Mouse (Mus musculus) heart, embryonic 14.5 days (tissue): ENCODE measurements around the gene Arhgef18. TPM values are rescaled to one million over a fixed set of nuclear protein-coding genes. Genes with fewer than 3 reads are reported as not detected.

ENCODE experiments used
- ATAC-seq: fragments of 200-750 bp; cut with Nextera tagmentation; 2 replicates; pipeline ENCODE4 v1.8.0; 2017; ENCODE audit warnings: low read depth, moderate TSS enrichment; ENCODE audit not compliant: insufficient number of reproducible peaks, insufficient read depth, low FRiP score
- H3K27ac ChIP-seq, 2 experiments: fragments of 200-500 bp in 1 of 2; fragments of 300-500 bp in 1 of 2; sonication (generic) in 1 of 2; replicated peaks in 1 of 2; 2 replicates each; pipeline ENCODE4 v1.5.1; 2012 to 2014; ENCODE audit warnings: low read depth in 2 of 2, low read length in 2 of 2, control low read depth in 1 of 2, mild to moderate bottlenecking in 1 of 2, mixed read lengths in 1 of 2; ENCODE audit not compliant: control insufficient read depth in 1 of 2, insufficient read depth in 1 of 2
- H3K27me3 ChIP-seq: fragments of 300-500 bp; sonication (generic); 2 replicates; pipeline ENCODE4 v1.6.1; 2014; ENCODE audit warnings: mild to moderate bottlenecking, low read length, control low read depth; ENCODE audit not compliant: control insufficient read depth, insufficient read depth
- H3K36me3 ChIP-seq: fragments of 300-500 bp; sonication (generic); 2 replicates; pipeline ENCODE4 v1.6.1; 2014; ENCODE audit warnings: mild to moderate bottlenecking, control low read depth, low read length, mixed read lengths; ENCODE audit not compliant: control insufficient read depth, insufficient read depth
- H3K4me1 ChIP-seq, 2 experiments: fragments of 200-500 bp in 1 of 2; fragments of 300-500 bp in 1 of 2; sonication (generic) in 1 of 2; 2 replicates each; pipeline ENCODE4 v1.6.1; 2012 to 2014; ENCODE audit warnings: low read length in 2 of 2, control low read depth in 1 of 2, mixed read lengths in 1 of 2; ENCODE audit not compliant: control insufficient read depth in 2 of 2, insufficient read depth in 2 of 2
- H3K4me2 ChIP-seq: fragments of 300-500 bp; sonication (generic); 2 replicates; pipeline ENCODE4 v1.6.1; 2014; ENCODE audit warnings: mild to moderate bottlenecking, low read length
- H3K4me3 ChIP-seq, 2 experiments: fragments of 200-500 bp in 1 of 2; fragments of 300-500 bp in 1 of 2; sonication (generic) in 1 of 2; 2 replicates each; pipeline ENCODE4 v1.5.1; 2012 to 2014; ENCODE audit warnings: low read length in 2 of 2, mild to moderate bottlenecking in 2 of 2, control low read depth in 1 of 2, low read depth in 1 of 2, moderate library complexity in 1 of 2; ENCODE audit not compliant: control insufficient read depth in 1 of 2, insufficient read depth in 1 of 2
- H3K9ac ChIP-seq: fragments of 300-500 bp; sonication (generic); 2 replicates; pipeline ENCODE4 v1.6.1; 2014; ENCODE audit warnings: mild to moderate bottlenecking, low read length
- H3K9me3 ChIP-seq: fragments of 300-500 bp; sonication (generic); 2 replicates; pipeline ENCODE4 v1.6.1; 2016; ENCODE audit warnings: low read length, control low read depth; ENCODE audit not compliant: control insufficient read depth
- WGBS: fragments of 180-500 bp; shearing (Covaris S2); extraction: QIAGEN DNeasy Blood & Tissue Kit; methylation state at CpG from one replicate; pipeline ENCODE4 v1.1.7; 2014; 5-methylcytosine and 5-hydroxymethylcytosine counted together
- polyA plus RNA-seq: library from polyadenylated mRNA; unstranded; fragments of >200 nt; fragmentation: Nextera tagmentation; extraction: Ambion mirVana; gene quantifications from 2 replicates; pipeline ENCODE4 v1.2.1, GENCODE M21; 2014

The Arhgef18 gene
- polyA plus RNA-seq, 1 experiment from 2014 or later: 4.6 TPM

- H3K9ac ChIP-seq: no peak overlapping the region
- WGBS: 58% methylated on average over 5 of the region's 5 CpGs
Measured at GRCm38 (mm10) chr8:3464309-3464708, 71.5 kb downstream of the Arhgef18 start.

GRCm38 (mm10) chr8:3467006-3467885, 74.4 kb downstream of the Arhgef18 start, which contains the start of gene Pex11g:
Pex11g (minus strand) TSS chr8:3467680.
- Histone ChIP-seq H3K4me2 (peak within 1 kb of the TSS; percentile 80), H3K36me3 (no peaks in the 10 kb centered on the region), H3K4me1 (no peaks in the 10 kb centered on the region; a peak in 1 of 4 replicates), H3K9ac (peak within 1 kb of the TSS; percentile 79), H3K27ac (peak within 1 kb of the TSS; percentile 78 to 83), H3K4me3 (peak within 1 kb of the TSS; percentile 55 to 58), H3K27me3 (no peaks in the 10 kb centered on the region), H3K9me3 (no peaks in the 10 kb centered on the region)
- ATAC-seq: peak; percentile 94
- WGBS: 7% methylated on average over 32 of the region's 32 CpGs

More at GRCm38 (mm10) chr8:3464309-3464708, 71.5 kb downstream of the Arhgef18 start:
- H3K9me3 ChIP-seq: no peaks in the 10 kb centered on the region
- no peaks in the 10 kb centered on the region for H3K27me3 ChIP-seq
- H3K36me3 ChIP-seq: peaks cover 5% of the 10 kb centered on the region; the same call in 1 of the 2 replicates
- H3K27ac ChIP-seq: no peak overlapping the region
- no peak overlapping the region for H3K4me2 ChIP-seq
- H3K4me1 ChIP-seq: no peaks in the 10 kb centered on the region; a peak in 1 of 4 replicates
- H3K4me3 ChIP-seq: no peak overlapping the region
- no peak for ATAC-seq

DNA sequence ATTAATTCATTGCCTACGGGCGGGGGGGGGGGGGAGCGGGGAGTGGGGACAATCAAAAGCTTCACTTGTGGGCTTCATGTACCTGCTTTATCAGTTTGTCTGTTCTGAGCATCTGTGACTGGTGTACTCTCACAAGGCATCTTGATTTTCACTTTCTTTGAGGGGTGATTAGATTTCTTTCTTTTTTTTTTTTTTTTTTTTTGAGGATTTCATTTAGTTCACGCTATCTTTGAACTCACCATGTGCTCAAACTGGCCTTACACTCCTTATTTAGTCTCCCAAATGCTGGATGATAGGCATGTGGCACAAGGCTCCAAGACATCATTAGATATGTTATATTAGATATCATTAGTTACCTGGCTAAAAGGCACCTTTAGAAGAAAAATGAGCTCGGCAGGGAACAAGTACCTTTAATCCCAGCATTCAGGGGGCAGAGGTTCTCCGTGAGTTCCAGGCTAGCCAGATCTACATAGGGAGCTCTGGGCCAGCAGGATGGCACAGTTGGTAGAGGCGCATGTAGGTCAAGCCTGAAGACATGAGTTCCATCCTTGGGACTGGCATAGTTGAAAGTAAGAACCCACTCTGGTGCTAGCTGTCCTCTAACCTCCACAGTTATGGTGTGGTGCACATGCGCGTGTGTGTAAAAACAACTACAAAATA, 75.2 kb downstream of the Arhgef18 start:
- Histone ChIP-seq H3K9ac (peak overlapping the region; percentile 79), H3K9me3 (no peaks in the 10 kb centered on the region), H3K4me1 (no peaks in the 10 kb centered on the region; a peak in 1 of 4 replicates), H3K4me2 (peak overlapping the region; percentile 80), H3K27ac (peak overlapping the region; percentile 78 to 83), H3K36me3 (no peaks in the 10 kb centered on the region), H3K27me3 (no peaks in the 10 kb centered on the region), H3K4me3 (peak overlapping the region; percentile 55 to 58)
- WGBS: 53% methylated on average over 9 of the region's 9 CpGs
- ATAC-seq: no peak

- H3K36me3 ChIP-seq: no peaks in the 10 kb centered on the region
- 89% methylated on average over 1 of the region's 1 CpGs for WGBS
- H3K4me2 ChIP-seq: no peak overlapping the region
- H3K4me1 ChIP-seq: no peaks in the 10 kb centered on the region; a peak in 1 of 4 replicates
- no peak overlapping the region for H3K9ac ChIP-seq
- H3K9me3 ChIP-seq: no peaks in the 10 kb centered on the region
- no peak overlapping the region for H3K4me3 ChIP-seq
- H3K27me3 ChIP-seq: no peaks in the 10 kb centered on the region
- ATAC-seq: no peak
- H3K27ac ChIP-seq: no peak overlapping the region
Measured at GRCm38 (mm10) chr8:3468838-3469237, 76.0 kb downstream of the Arhgef18 start.

GRCm38 (mm10) chr8:3470562-3470961, 77.8 kb downstream of the Arhgef18 start, which contains the start of gene Tex45:
Tex45 (plus strand) TSS chr8:3470862.
- Histone ChIP-seq H3K4me2 (no peak within 1 kb of the TSS), H3K36me3 (no peaks in the 10 kb centered on the region), H3K9me3 (no peaks in the 10 kb centered on the region), H3K27ac (no peak within 1 kb of the TSS), H3K4me1 (no peaks in the 10 kb centered on the region; a peak in 1 of 4 replicates), H3K27me3 (no peaks in the 10 kb centered on the region), H3K4me3 (no peak within 1 kb of the TSS), H3K9ac (no peak within 1 kb of the TSS)
- ATAC-seq: no peak

- Histone ChIP-seq H3K4me2 (peak overlapping the region; percentile 74), H3K9ac (peak overlapping the region; percentile 48; the same call in 1 of the 2 replicates), H3K27me3 (no peaks in the 10 kb centered on the region), H3K9me3 (no peaks in the 10 kb centered on the region), H3K27ac (no peak overlapping the region), H3K36me3 (no peaks in the 10 kb centered on the region), H3K4me3 (peak overlapping the region; percentile 35 to 40), H3K4me1 (peaks cover 4 to 6% of the 10 kb centered on the region in 2 experiments; a peak in 2 of 4 replicates)
- no peak; the same call in 1 of the 2 replicates for ATAC-seq
- 21% methylated on average over 37 of the region's 37 CpGs for WGBS
Measured at GRCm38 (mm10) chr8:3475715-3476429, 83.1 kb downstream of the Arhgef18 start.

DNA sequence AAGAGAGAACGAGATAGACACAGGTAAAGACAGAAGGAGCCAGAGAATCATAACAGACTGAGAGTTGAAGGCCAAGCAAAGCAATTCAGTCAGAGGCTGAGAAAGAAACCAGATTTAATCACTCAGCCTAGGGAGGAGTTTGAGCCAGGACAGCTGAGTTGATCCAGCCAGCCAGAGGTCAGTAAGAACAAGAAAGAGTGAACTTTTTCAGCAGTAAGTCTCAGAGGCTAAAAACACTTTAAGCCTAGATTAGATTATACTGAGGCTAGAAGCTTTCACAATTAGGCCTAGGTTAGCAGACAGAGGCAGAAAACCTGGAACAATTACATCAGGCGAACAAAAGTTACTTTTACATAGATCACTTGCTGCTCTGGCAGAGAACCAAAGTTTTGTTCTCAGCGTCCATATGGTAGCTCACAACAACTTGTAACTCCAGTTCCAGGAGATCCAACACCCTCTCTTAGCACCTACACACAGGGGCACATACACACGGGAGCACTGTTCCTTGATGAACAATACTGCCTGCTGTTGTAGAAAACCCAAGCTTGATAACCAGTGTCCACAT, 87.5 kb downstream of the Arhgef18 start:
- WGBS: 53% methylated on average over 4 of the region's 4 CpGs

More for the DNA sequence above, 87.5 kb downstream of the Arhgef18 start:
- ATAC-seq: no peak
- Histone ChIP-seq H3K27me3 (no peaks in the 10 kb centered on the region), H3K4me3 (no peak overlapping the region), H3K9ac (no peak overlapping the region), H3K4me1 (peaks cover 7 to 9% of the 10 kb centered on the region in 2 experiments; a peak in 3 of 4 replicates), H3K9me3 (no peaks in the 10 kb centered on the region), H3K27ac (no peak overlapping the region), H3K4me2 (no peak overlapping the region), H3K36me3 (no peaks in the 10 kb centered on the region)
